Mouse (Mus musculus): Measurements from ENCODE around the gene Pdzk1.

GRCm38 (mm10) chr3:96802214-96802613, 26.9 kb upstream of the Pdzk1 start:
- TF ChIP-seq CTCF (IDR thresholded peaks at IDR 0.05; ENCODE audit: control insufficient read depth, insufficient read depth, insufficient read length) (no peak), MYOD1 (IDR thresholded peaks at IDR 0.05; ENCODE audit: control insufficient read depth, insufficient read length, low read depth) (no peak), USF1 (IDR thresholded peaks at IDR 0.05; ENCODE audit: low read depth) (no peak), FOSL1 (IDR thresholded peaks at IDR 0.05; ENCODE audit: insufficient read depth, low read length, poor library complexity, severe bottlenecking) (no peak), MYOG (IDR thresholded peaks at IDR 0.05; ENCODE audit: control insufficient read depth, extremely low read depth, insufficient read length) (no peak), MAX (IDR thresholded peaks at IDR 0.05) (no peak), CEBPB (IDR thresholded peaks at IDR 0.05; ENCODE audit: low read depth) (no peak)
